Mouse (Mus musculus): ENCODE data around the gene Pycard. TPM values are rescaled to one million over a fixed set of nuclear protein-coding genes. Genes with fewer than 3 reads are reported as not detected.
"Not testable (repeated sequence)": the region's sequence is repeated elsewhere in the genome, so short reads cannot be mapped to it uniquely, and the experiment has no call there.

The Pycard gene
- 266 and 273 TPM in 2 replicates for polyA plus RNA-seq (2015; fragmentation: Nextera tagmentation; extraction: Ambion mirVana)

GRCm38 (mm10) chr7:127993341-127993977 is at the start of gene Pycard:
Gene Pycard, minus strand, starts transcription at chr7:127993867.
- peak; percentile 76 for DNase-seq (ENCODE audit: low spot score)
- Histone ChIP-seq H3K9me3 (ENCODE audit: control insufficient read depth, low read length) (no peaks in the 10 kb centered on the region), H3K27me3 (ENCODE audit: control insufficient read depth, insufficient read depth, low read length) (no peaks in the 10 kb centered on the region), H3K9ac (ENCODE audit: low read length) (peak within 1 kb of the TSS; percentile 55), H3K4me2 (replicated peaks; ENCODE audit: low read depth) (peak within 1 kb of the TSS; percentile 58), H3K36me3 (ENCODE audit: control insufficient read depth, insufficient read depth, low read length) (peaks cover 3% of the 10 kb centered on the region; the same call in 1 of the 2 replicates), H3K4me1 (replicated peaks; ENCODE audit: control insufficient read depth, insufficient read depth) (no peaks in the 10 kb centered on the region), H3K4me3 (ENCODE audit: low read depth, low read length) (peak within 1 kb of the TSS; percentile 41), H3K27ac (replicated peaks) (peak within 1 kb of the TSS; percentile 90)
- WGBS: 10% methylated on average over 18 of the region's 18 CpGs
- ATAC-seq (ENCODE audit: low FRiP score, low TSS enrichment): peak; percentile 66
- TF ChIP-seq CTCF (IDR thresholded peaks at IDR 0.05; ENCODE audit: low read depth) (no peak), EP300 (optimal IDR thresholded peaks at IDR 0.05) (no peak)

- H3K9me3 ChIP-seq (ENCODE audit: control insufficient read depth, low read length); H3K36me3 ChIP-seq (ENCODE audit: control insufficient read depth, insufficient read depth, low read length); H3K27me3 ChIP-seq (ENCODE audit: control insufficient read depth, insufficient read depth, low read length); H3K27ac ChIP-seq (replicated peaks); H3K4me1 ChIP-seq (replicated peaks; ENCODE audit: control insufficient read depth, insufficient read depth); H3K9ac ChIP-seq (ENCODE audit: low read length); H3K4me3 ChIP-seq (ENCODE audit: low read depth, low read length); DNase-seq (ENCODE audit: low spot score); ATAC-seq (ENCODE audit: low FRiP score, low TSS enrichment); H3K4me2 ChIP-seq (replicated peaks; ENCODE audit: low read depth): not testable (repeated sequence)
- WGBS: 71% methylated on average over 14 of the region's 15 CpGs
These were observed 48.6 kb upstream of the Pycard start for GRCm38 (mm10) chr7:128042161-128042820.

- ATAC-seq (ENCODE audit: low FRiP score, low TSS enrichment): no peak
- Histone ChIP-seq H3K4me3 (ENCODE audit: low read depth, low read length) (no peak overlapping the region), H3K9ac (ENCODE audit: low read length) (no peak overlapping the region), H3K9me3 (ENCODE audit: control insufficient read depth, low read length) (no peaks in the 10 kb centered on the region), H3K36me3 (ENCODE audit: control insufficient read depth, insufficient read depth, low read length) (no peaks in the 10 kb centered on the region), H3K27me3 (ENCODE audit: control insufficient read depth, insufficient read depth, low read length) (no peaks in the 10 kb centered on the region), H3K27ac (replicated peaks) (no peak overlapping the region), H3K4me1 (replicated peaks; ENCODE audit: control insufficient read depth, insufficient read depth) (no peaks in the 10 kb centered on the region), H3K4me2 (replicated peaks; ENCODE audit: low read depth) (no peak overlapping the region)
- WGBS: 82% methylated on average over 4 of the region's 4 CpGs
- TF ChIP-seq CTCF (IDR thresholded peaks at IDR 0.05; ENCODE audit: low read depth) (no peak), EP300 (optimal IDR thresholded peaks at IDR 0.05) (no peak)
- DNase-seq (ENCODE audit: low spot score): no peak
These were observed 39.9 kb upstream of the Pycard start for GRCm38 (mm10) chr7:128033616-128034015.

GRCm38 (mm10) chr7:128032989-128033293 is 39.3 kb upstream of the Pycard start:
- TF ChIP-seq EP300 (optimal IDR thresholded peaks at IDR 0.05): no peak
- TF ChIP-seq CTCF (IDR thresholded peaks at IDR 0.05; ENCODE audit: low read depth): no peak
- no peaks in the 10 kb centered on the region for H3K4me1 ChIP-seq (replicated peaks; ENCODE audit: control insufficient read depth, insufficient read depth)
- no peak overlapping the region for H3K4me3 ChIP-seq (ENCODE audit: low read depth, low read length)
- peak overlapping the region; percentile 69 for H3K27ac ChIP-seq (replicated peaks)
- no peak overlapping the region for H3K4me2 ChIP-seq (replicated peaks; ENCODE audit: low read depth)
- 74% methylated on average over 3 of the region's 3 CpGs for WGBS
- no peak for DNase-seq (ENCODE audit: low spot score)
- peak; percentile 33; the same call in 1 of the 2 replicates for ATAC-seq (ENCODE audit: low FRiP score, low TSS enrichment)
- no peak overlapping the region for H3K9ac ChIP-seq (ENCODE audit: low read length)
- H3K36me3 ChIP-seq (ENCODE audit: control insufficient read depth, insufficient read depth, low read length): no peaks in the 10 kb centered on the region
- H3K27me3 ChIP-seq (ENCODE audit: control insufficient read depth, insufficient read depth, low read length): no peaks in the 10 kb centered on the region
- no peaks in the 10 kb centered on the region for H3K9me3 ChIP-seq (ENCODE audit: control insufficient read depth, low read length)

GRCm38 (mm10) chr7:128032290-128032988 is 38.8 kb upstream of the Pycard start:
- ATAC-seq (ENCODE audit: low FRiP score, low TSS enrichment) (peak; percentile 75), DNase-seq (ENCODE audit: low spot score) (peak; percentile 46)
- Histone ChIP-seq H3K9ac (ENCODE audit: low read length) (no peak overlapping the region), H3K27me3 (ENCODE audit: control insufficient read depth, insufficient read depth, low read length) (no peaks in the 10 kb centered on the region), H3K27ac (replicated peaks) (peak overlapping the region; percentile 69), H3K4me1 (replicated peaks; ENCODE audit: control insufficient read depth, insufficient read depth) (no peaks in the 10 kb centered on the region), H3K4me2 (replicated peaks; ENCODE audit: low read depth) (no peak overlapping the region), H3K4me3 (ENCODE audit: low read depth, low read length) (no peak overlapping the region), H3K9me3 (ENCODE audit: control insufficient read depth, low read length) (no peaks in the 10 kb centered on the region), H3K36me3 (ENCODE audit: control insufficient read depth, insufficient read depth, low read length) (no peaks in the 10 kb centered on the region)
- WGBS: 61% methylated on average over 5 of the region's 5 CpGs
- TF ChIP-seq CTCF (IDR thresholded peaks at IDR 0.05; ENCODE audit: low read depth): no peak
- no peak for TF ChIP-seq EP300 (optimal IDR thresholded peaks at IDR 0.05)
